Mouse (Mus musculus) spleen, embryonic (tissue): ENCODE data around the gene Apobec3.
"Not testable (repeated sequence)": the region's sequence is repeated elsewhere in the genome, so short reads cannot be mapped to it uniquely, and the experiment has no call there.

ENCODE experiments used
- CTCF ChIA-PET: fragments of 350-600 bp; sonication (Branson Sonifier 250); formaldehyde crosslinking; loops from one replicate; lab custom pipeline; 2022; lab: Charles Lee

Apobec3 gene

DNA sequence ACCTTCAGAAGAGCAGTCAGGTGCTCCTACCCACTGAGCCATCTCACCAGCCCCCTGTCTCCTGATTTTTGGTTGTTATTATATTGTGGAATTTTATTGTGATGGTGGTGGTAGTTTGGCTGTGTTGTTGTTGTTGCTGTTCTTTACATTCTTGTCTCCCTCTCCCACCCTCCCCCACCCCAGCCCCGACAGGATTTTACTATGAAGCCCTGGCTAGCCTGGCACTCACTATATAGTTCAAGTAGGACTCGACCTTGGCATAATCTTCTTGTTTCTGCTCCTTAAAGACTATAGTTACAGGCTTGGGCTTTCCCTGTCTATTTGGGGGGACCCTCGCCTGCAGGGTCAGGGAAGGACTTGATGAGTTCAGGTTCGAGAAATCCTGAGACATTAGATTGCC, 2.9 kb downstream of the Apobec3 start:
- CTCF ChIA-PET = no interaction called here

DNA sequence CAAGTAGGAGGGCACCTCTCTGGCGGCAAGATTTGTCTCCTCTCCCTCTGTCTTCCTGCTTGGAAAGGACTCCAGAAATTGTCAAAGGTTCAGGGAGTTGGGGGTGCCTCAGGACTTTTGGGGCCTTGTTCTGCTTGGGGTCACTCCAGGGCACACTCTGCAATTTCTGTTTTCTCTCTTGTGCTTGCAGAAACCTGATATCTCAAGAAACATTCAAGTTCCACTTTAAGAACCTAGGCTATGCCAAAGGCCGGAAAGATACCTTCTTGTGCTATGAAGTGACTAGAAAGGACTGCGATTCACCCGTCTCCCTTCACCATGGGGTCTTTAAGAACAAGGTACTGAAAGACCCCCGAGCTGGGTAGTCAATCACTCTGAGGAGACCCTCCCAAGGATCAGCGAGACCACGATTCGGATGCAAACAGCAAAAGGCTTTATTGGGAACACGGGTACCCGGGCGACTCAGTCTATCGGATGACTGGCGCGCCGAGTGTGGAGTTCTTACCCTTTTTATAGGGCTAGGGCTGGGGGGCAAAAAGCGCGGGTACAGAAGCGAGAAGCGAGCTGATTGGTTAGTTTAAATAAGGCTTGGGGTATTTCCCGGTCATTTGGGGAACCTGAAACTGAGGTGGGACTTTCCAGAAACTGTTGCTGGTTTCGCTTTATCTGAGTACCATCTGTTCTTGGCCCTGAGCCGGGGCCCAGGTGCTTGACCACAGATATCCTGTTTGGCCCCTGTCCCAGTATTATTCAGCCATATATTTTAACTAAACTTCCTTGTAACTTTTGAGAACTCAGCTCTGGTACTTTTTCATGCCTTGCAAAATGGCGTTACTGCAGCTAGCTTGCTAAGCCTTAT, 4.0 kb downstream of the Apobec3 start:
- CTCF ChIA-PET = interaction anchor here (0.6 kb wide), 1 partner anchor 755 kb away, joined by 3 read pairs; no protein-coding TSS in a partner anchor

DNA sequence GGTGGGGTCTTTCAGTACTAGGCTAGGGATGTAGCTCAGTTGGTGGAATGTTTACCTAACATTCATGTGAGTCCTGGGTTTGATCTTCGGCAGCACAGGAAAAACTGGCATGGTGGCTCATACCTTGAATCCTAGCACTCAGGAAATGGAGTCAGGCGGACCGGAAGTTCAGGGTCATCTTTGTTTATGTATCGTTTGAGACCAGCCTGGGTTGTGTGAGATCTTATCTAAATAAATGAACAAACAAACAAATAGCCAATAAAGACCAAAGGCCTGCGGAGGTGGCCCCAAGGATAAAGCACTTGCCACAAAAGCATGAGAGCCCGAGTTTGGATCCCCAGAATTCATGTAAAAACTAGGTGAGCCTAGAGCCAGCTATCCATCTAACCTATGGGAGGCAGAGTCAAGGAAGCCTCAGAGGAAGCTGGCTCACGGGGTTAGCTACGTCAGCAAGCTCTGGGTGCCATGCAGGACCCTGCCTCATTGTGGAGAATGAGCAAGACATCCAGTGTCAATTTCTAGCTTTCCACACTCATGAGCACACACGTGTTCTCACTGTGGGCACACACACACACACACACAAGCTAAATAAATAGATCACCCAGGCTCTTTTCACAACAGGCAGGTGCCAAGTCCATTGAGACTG, 4.7 kb downstream of the Apobec3 start:
- CTCF ChIA-PET = interaction anchor here (0.6 kb wide), 1 partner anchor 754 kb away, joined by 3 read pairs; no protein-coding TSS in a partner anchor

DNA sequence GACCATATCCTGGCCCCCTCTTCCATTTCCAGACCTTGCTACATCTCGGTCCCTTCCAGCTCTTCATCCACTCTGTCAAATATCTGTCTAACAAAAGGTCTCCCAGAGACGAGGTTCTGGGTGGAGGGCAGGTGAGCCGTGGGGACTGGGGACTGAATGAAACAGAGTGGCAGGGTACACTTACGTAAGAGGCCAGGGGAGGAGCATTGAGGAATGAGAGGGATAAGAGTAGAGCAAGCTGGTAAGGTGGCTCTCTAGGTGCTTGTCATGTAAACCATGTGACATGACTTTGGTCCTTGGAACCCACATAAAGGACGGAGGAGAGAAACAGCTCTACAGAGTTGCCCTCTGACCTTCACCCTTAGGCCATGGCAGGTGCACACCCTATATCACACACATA, 7.5 kb downstream of the Apobec3 start:
- CTCF ChIA-PET = interaction anchor here (1.3 kb wide), 1 partner anchor 13 kb away, joined by 3 read pairs; no protein-coding TSS in a partner anchor

DNA sequence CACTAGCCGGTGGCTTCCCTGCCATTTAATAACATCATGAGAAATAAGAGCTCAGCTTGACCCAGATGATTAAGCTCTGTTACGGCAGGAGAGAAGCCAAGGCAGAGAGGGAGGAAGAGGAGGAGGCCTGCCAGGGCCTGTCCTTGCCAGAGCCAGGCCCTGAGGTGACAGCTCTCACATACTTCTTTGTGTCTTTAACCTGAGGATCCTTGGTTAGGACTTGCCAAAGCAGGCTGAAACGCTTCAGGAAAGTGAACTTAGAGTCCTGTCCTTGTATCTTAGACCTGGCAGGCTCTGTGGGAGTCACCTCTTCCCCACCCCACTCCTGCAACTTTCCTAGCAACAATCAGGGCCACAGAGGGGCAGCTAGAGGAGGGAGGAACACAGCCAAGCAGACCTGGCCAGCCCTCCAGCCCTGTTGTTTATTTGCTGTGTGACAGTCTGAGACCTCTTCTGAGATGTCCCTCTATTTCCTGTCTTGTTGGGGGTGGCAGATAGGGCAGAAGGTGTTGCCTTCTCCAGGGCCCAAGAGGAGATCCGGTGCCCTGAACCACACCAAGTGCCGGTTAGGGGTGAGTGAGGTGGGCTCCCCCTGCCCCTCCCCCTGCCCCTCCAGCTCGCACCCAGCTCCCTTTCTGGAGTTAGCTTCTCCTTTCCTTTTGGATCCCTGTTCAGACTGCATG, 8.5 kb downstream of the Apobec3 start:
- CTCF ChIA-PET = interaction anchor here (0.6 to 2.6 kb wide), 3 partner anchors 11 to 357 kb away, joined by 3 to 10 read pairs (median 3); no protein-coding TSS in a partner anchor

DNA sequence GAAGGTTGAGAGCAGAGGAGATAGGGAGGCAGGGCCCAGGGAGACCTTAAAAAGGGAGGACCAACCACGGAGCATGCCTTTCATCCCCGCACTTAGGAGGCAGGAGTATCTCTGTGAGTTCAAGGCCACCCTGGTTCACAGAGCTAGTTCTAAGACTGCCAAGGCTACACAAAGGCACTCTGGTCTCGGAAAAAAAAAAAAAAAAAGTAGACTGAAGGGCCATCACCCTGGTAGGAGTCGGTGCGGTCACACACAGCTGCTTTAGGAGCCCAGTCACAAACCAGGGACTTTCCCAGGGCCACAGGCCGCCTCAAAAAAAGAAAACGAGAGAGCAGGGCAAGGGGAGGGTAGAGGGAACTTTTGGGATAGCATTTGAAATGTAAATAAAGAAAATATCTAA, 9.3 kb downstream of the Apobec3 start:
- CTCF ChIA-PET = interaction anchor here (0.6 to 2.6 kb wide), 5 partner anchors 8 to 1682 kb away, joined by 3 to 10 read pairs (median 3); no protein-coding TSS in a partner anchor

DNA sequence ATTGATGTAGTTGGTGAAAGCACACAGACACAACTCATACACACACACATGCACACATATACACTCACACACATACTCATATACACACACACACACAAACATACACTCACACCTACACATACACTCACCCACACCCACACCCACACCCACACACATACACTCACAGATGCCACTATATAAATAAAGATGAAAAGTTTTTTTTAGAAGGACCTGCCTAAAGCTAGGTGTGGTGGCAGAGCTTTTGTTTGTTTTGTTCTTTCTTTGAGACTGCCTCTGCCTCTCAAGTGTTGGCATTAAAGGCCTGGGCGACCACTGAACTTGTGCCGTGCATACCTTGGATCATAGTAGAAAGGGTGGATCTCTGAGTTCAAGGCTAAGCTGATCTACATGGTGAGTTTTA, 9.9 kb downstream of the Apobec3 start:
- CTCF ChIA-PET = interaction anchor here (0.6 to 2.6 kb wide), 3 partner anchors 9 to 1683 kb away, joined by 3 to 10 read pairs (median 8); no protein-coding TSS in a partner anchor

DNA sequence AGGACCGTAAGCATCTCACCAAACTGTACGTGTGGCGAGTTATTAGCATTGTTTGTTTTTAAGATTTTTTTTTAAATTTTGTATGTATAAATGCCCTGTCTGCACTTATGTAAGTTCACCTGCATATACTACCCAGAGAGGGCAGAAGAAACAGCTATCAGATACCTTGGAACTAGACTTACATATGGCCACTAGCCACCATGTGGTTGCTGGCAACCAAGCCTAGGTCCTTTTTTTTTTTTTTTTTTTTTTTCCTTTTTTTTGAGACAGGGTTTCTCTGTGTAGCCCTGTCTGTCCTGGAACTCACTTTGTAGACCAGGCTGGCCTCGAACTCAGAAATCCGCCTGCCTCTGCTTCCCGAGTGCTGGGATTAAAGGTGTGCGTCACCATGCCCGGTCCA, 11.6 kb downstream of the Apobec3 start:
- CTCF ChIA-PET = interaction anchor here (0.6 kb wide), 2 partner anchors 13 to 897 kb away, joined by 3 to 5 read pairs; no protein-coding TSS in a partner anchor

DNA sequence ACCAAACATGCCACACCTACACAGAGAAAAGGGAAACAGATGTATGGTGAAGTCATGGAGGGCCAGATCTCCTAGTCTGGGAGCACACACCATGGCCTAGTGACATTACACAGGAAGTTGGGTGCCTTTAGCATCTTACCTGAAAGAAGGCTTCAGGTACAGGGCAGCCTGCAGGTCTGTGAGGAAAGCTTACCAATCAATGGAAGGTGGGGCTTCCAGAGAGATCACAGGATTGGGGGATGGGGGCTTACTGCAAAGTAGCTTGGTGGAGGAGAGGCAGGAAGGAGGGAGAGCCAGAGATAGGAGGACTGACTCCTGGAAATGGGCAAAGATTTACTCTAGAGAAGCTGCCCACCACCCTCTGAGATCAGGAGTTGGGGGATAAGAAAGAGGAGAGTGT, 12.5 kb downstream of the Apobec3 start:
- CTCF ChIA-PET = no interaction called here

DNA sequence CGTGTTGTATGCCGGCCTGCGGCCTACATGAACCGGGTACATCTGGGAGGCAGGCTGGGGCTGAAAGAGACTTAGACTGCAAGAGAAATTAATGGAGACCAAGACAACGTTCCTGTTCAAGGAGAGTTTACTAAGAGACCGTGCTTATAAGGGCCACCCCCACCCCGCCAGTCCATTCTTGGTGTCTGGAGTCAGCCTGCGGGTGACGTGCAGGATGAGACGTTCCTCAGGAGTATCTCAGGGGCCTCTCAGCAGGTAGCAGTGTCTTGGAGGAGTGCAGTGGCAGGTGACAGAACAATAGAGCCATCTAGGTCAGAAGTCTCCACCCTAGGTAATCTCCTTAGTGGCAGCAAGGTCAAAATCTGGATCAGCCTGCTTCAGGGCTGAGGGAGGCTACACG, 13.2 kb downstream of the Apobec3 start:
- CTCF ChIA-PET = not testable (repeated sequence)

DNA sequence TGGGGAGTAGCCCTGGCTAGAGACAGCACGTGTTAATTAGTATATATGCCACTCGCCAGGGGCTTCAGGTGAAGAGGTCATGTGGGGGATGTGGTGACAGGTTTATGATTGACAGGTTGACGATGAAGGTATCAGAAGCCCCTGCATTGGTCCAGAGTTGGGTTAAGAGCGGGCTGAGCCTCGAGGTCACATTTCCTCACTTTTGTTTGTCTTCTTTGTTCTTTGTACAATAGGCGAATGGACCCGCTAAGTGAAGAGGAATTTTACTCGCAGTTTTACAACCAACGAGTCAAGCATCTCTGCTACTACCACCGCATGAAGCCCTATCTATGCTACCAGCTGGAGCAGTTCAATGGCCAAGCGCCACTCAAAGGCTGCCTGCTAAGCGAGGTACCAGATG, 13.8 kb downstream of the Apobec3 start:
- CTCF ChIA-PET = no interaction called here

DNA sequence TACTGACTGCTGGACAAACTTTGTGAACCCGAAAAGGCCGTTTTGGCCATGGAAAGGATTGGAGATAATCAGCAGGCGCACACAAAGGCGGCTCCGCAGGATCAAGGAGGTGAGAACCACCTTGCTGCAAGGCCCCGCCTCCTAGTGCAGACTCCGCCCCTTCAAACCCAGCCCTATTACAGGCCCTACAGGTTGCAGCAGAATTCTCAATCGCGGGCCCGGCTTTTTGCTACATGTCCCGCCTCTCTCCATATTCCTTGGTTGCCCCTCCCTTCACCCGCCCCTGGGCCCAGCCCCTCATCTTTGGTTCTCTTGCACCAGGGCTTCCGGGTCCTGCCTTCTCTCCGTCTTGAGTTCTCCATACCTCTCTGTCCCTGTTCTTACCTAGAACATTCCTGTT, 15.4 kb downstream of the Apobec3 start:
- CTCF ChIA-PET = interaction anchor here (0.6 kb wide), 1 partner anchor 25 kb away, joined by 4 read pairs; no protein-coding TSS in a partner anchor

DNA sequence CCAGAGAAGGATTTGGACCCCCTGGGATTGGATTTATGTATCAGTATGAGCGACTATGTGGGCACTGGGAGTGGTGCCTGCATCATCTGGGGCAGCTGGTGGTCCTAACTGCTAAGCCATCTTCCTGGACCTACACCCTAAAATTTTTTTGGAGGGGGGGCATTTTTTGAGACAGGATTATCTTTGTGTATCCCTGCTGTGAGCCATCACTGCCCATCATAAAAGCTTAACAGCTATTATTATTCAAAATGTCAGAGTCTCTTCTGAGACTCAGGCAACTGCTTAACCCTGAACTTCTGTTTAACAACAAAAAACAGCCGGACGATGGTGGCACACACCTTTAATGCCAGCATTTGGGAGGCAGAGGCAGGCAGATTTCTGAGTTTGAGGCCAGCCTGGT, 17.5 kb downstream of the Apobec3 start:
- CTCF ChIA-PET = not testable (repeated sequence)

DNA sequence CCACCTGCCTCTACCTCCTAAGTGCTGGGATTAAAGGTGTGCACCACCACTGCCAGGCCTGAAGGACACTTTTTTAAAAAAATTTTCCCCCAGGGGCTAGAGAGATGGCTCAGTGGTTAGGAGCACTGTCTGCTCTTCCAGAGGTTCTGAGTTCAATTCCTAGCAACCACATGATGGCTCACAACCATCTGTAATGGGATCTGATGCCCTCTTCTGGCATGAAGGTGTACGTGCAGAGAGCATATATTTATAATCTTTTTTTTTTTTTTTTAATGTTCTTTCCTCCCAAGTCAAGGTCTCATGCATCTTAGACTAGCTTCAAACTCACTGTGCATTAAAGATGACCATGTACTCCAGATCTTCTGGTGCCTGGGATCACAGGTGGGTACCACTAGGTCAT, 19.4 kb downstream of the Apobec3 start:
- CTCF ChIA-PET = interaction anchor here (0.6 to 3.3 kb wide), 2 partner anchors 10 to 19 kb away, joined by 3 to 10 read pairs; partner anchors contain the start of gene Apobec3

DNA sequence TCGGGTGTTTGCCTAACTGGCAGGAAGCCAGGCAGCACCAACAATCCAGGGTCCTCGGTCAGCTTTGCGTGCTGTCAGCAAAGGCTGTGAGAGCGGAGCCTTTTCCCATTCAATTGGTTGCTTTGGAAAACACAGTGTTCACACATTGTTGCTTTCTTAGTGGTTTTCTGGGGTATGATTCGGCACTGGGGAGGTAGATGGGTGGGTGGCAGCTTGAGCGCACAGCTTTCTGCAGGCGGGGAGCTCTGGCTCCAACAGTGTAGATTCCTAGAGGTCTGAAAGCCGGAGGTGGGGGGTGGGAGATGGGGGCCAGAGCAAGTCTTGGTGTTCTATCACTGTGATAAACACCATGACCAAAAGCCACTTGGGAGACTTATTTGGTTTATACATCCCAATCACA, 19.9 kb downstream of the Apobec3 start:
- CTCF ChIA-PET = interaction anchor here (3.3 kb wide), 1 partner anchor 10 kb away, joined by 10 read pairs; no protein-coding TSS in a partner anchor

DNA sequence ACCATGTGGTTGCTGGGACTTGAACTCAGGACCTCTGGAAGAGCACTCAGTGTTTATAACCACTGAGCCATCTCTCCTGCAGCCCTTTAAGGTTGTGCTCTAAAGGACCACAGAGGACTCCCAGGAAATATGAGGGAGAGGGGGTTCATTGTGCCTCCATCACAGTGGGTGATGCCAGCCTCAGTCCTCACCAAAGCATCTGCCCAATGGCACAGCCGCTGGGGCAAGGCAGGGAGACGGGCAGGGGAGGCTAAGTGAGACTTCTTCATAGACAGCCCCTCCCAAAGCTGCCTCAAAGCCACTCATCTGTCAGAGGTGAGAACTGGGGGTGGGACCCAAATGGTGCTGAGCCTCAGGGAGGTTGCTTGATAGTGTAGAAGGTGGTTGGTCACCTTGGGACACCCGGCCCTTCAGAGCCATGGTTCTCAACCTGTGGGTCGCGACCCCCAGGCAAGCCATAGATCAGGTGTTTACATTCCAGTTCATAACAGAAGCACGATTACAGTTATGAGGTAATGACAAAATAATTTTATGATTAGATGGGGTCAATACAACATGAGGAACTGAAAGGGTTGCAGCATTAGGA, 22.4 kb downstream of the Apobec3 start:
- CTCF ChIA-PET = no interaction called here

DNA sequence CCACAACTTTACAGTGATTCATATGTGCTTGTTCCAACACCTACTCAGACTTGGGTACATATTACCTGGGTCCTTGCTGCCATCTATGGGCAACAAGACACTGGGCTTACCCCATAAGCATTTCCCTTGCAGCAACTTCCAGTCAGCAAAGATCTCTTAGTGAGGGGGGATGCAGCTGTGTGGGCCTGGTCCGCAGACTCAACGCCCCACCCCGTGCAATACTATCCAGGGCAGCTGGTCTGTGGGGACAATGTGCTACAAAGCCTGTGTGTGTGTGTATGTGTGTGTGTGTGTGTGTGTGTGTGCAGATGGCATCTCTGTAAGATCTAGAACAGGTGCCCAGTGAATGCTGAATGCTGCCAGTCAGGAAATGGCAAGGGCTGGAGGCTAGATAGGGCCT, 22.9 kb downstream of the Apobec3 start:
- CTCF ChIA-PET = interaction anchor here (0.6 to 0.7 kb wide), 2 partner anchors 11 to 13 kb away, joined by 3 to 4 read pairs; no protein-coding TSS in a partner anchor

DNA sequence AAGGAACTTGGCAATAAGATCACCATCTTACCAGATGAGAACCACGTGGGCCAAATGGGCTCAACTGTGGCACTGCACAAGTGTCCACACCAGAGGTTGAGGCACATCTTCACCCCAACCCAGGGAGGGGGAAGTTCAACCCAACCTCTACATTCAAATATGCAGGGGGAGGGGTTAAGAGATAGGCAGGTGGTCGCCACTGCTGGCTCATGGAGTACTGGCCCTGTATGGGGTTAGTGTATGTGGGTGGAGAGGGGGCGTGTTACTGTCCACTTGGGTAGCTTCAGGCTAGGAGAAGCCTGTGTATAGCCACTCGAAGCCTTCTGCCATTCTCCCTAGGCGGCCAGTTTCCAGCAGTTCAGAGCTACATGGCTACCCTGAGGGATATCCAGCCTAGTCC, 24.7 kb downstream of the Apobec3 start:
- CTCF ChIA-PET = interaction anchor here (0.5 kb wide), 1 partner anchor 13 kb away, joined by 5 read pairs; no protein-coding TSS in a partner anchor

DNA sequence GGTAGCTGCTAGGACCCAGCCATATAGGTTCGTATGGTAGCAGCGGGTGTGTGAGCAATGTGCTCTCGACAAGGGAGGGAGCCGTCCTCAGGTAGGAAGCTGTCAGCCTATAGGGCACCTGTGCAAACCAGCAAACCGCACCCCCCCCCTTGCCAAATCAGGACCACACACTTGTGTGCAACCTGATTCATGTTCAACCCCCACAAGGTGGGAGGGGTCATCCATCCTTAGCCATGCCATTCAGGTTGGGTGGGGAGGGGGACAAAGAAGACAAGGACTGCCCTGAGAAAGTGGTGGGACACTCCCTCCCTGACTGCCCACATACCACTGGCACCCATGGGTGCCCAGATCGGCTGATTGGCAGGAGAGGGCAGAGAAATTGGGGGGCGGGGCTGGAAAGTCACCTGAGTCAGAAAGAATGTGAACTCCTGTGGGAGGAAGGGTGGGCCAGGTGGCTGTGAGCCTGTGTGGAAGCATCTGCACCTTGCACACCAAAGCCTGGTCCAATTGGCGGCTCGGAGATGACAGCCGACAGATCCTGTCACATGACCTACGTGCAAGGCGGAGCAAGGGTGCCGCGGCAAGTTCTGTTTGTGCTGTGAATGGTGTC, 25.8 kb downstream of the Apobec3 start:
- CTCF ChIA-PET = interaction anchor here (0.6 kb wide), 1 partner anchor 85 kb away, joined by 3 read pairs; no protein-coding TSS in a partner anchor

DNA sequence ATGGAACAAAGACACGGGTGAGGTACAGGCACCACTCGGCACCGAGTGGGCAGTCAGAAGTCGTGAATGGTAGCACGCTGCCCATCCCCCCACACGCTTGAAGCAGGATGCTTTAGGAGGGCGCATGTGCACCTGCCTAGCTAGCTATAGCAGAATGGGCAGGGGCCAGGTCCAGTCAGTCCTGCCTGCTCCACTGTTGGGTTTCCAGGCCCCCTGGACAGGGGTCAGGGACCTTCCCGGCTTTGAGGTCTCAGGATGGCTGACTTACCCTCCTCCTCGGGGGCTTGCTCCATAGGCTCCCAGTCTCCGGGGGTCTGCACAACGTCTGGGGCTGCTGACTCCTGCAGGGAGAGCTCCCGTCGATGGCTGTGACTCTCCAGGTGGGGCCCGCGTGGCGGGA, 27.0 kb downstream of the Apobec3 start:
- CTCF ChIA-PET = interaction anchor here (0.6 to 0.8 kb wide), 3 partner anchors 9 to 349 kb away, joined by 3 read pairs; no protein-coding TSS in a partner anchor
